Comparison of ENCODE assay signal across 18 mouse cellular contexts in genomic region chr7:45973271-45973687, GRCm38 (mm10). TPM values are rescaled to one million over a fixed set of nuclear protein-coding genes. Genes with fewer than 3 reads are reported as not detected.
A peak's percentile ranks its signal among the peaks of the same experiment; 100 is the strongest.
DNase-seq lines count a peak whose midpoint lies in the region; ATAC-seq and TF ChIP-seq lines count a peak whose summit lies in the region.
"Had no signal": no experiment of that assay in that cellular context is flagged by ENCODE, and none has a peak within 500 bp of the region (broad histone marks: within the 10 kb centered on the region; RNA-seq: fewer than 3 reads in every experiment).

No protein-coding gene starts in this region.

- no peak for TF ChIP-seq POLR2A in liver, adult 2 months (IDR thresholded peaks at IDR 0.05; ENCODE audit: extremely low read depth, insufficient read depth, low read length)

- H3K4me3 ChIP-seq in liver, adult 2 months (ENCODE audit: insufficient read depth, low read depth, low read length): no peak overlapping the region
- no peak overlapping the region for H3K4me3 ChIP-seq in midbrain, embryonic 14.5 days (replicated peaks; ENCODE audit: low read depth, low read length)
- H3K4me3 ChIP-seq: embryonic facial prominence, embryonic 13.5 days; intestine, embryonic 15.5 days; limb, embryonic 12.5 days; stomach, embryonic 15.5 days had no signal

- no peak overlapping the region for H3K9ac ChIP-seq in liver, adult 2 months (ENCODE audit: low read depth, low read length)
- no peak overlapping the region for H3K9ac ChIP-seq in midbrain, embryonic 14.5 days (replicated peaks; ENCODE audit: low read length)
- H3K9ac ChIP-seq: embryonic facial prominence, embryonic 13.5 days; intestine, embryonic 15.5 days; limb, embryonic 12.5 days; stomach, embryonic 15.5 days had no signal

- ATAC-seq in midbrain, embryonic 14.5 days (ENCODE audit: low FRiP score, low TSS enrichment): no peak; the same call in 1 of the 2 replicates
- ATAC-seq in activated CD4-positive, CD25-positive, alpha-beta regulatory T cell, adult 4 months: no peak
- ATAC-seq: intestine, embryonic 15.5 days; Patski had no signal

- no peak overlapping the region for H3K4me2 ChIP-seq in midbrain, embryonic 14.5 days (ENCODE audit: low read length)
- H3K4me2 ChIP-seq: embryonic facial prominence, embryonic 13.5 days; intestine, embryonic 15.5 days; limb, embryonic 12.5 days; stomach, embryonic 15.5 days had no signal

- DNase-seq in adrenal gland, adult 2 months: peak; percentile 11
- DNase-seq in adrenal gland, postnatal 36 days: no peak
- DNase-seq in liver, adult 2 months (ENCODE audit: extremely low read depth, low read depth, low spot score): peak; percentile 59
- DNase-seq in liver (no peak), R1 (ENCODE audit: low read depth, low spot score) (peak; percentile 90)
- DNase-seq in midbrain, embryonic 14.5 days: peak; percentile 61
- no peak for DNase-seq in urinary bladder, adult 18-20 months (ENCODE audit: low spot score in 2 of 2)
- DNase-seq: kidney, postnatal 4 days; lung, postnatal 10 days; retina, postnatal 1 day had no signal

- H3K79me2 ChIP-seq in liver, adult 2 months (ENCODE audit: control insufficient read depth, insufficient read depth, low read length): no peaks in the 10 kb centered on the region

- no peaks in the 10 kb centered on the region for H3K4me1 ChIP-seq in liver, adult 2 months (ENCODE audit: control insufficient read depth, insufficient read depth, low read length)
- no peaks in the 10 kb centered on the region for H3K4me1 ChIP-seq in midbrain, embryonic 14.5 days (ENCODE audit: control insufficient read depth, insufficient read depth, low read length)
- H3K4me1 ChIP-seq: embryonic facial prominence, embryonic 13.5 days; intestine, embryonic 15.5 days; limb, embryonic 12.5 days; stomach, embryonic 15.5 days had no signal

- 70% methylated on average over 6 of the region's 6 CpGs for WGBS in liver, adult 2 months
- WGBS in midbrain, embryonic 14.5 days: 70% methylated on average over 6 of the region's 6 CpGs

- no peaks in the 10 kb centered on the region for H3K27me3 ChIP-seq in liver, adult 2 months (ENCODE audit: control insufficient read depth, insufficient read depth, low read length)
- no peaks in the 10 kb centered on the region for H3K27me3 ChIP-seq in midbrain, embryonic 14.5 days (ENCODE audit: control insufficient read depth, insufficient read depth, low read length)
- H3K27me3 ChIP-seq: embryonic facial prominence, embryonic 13.5 days; intestine, embryonic 15.5 days; stomach, embryonic 15.5 days had no signal

- TF ChIP-seq CTCF in liver, adult 2 months (IDR thresholded peaks at IDR 0.05; ENCODE audit: low read depth, low read length): no peak

- H3K9me3 ChIP-seq in midbrain, embryonic 14.5 days (ENCODE audit: control insufficient read depth, low read length): no peaks in the 10 kb centered on the region
- H3K9me3 ChIP-seq: embryonic facial prominence, embryonic 13.5 days; intestine, embryonic 15.5 days; limb, embryonic 12.5 days; stomach, embryonic 15.5 days had no signal

- peaks cover 10% of the 10 kb centered on the region; the same call in 1 of the 2 replicates for H3K36me3 ChIP-seq in liver, adult 2 months (ENCODE audit: control insufficient read depth, insufficient read depth, low read length)
- H3K36me3 ChIP-seq in midbrain, embryonic 14.5 days (ENCODE audit: control insufficient read depth, insufficient read depth, low read length): no peaks in the 10 kb centered on the region
- H3K36me3 ChIP-seq: embryonic facial prominence, embryonic 13.5 days; intestine, embryonic 15.5 days; limb, embryonic 12.5 days; stomach, embryonic 15.5 days had no signal

- H3K27ac ChIP-seq in liver, adult 2 months (replicated peaks; ENCODE audit: insufficient read depth, low read depth, low read length): no peak overlapping the region
- peak overlapping the region; percentile 49; the same call in 1 of the 2 replicates for H3K27ac ChIP-seq in midbrain, embryonic 14.5 days (replicated peaks; ENCODE audit: low read depth, low read length)
- H3K27ac ChIP-seq: embryonic facial prominence, embryonic 13.5 days; intestine, embryonic 15.5 days; limb, embryonic 12.5 days; stomach, embryonic 15.5 days had no signal

RNA-seq across cellular contexts. Expression of gene Ccdc114, which starts 49.4 kb away (rescaled TPM):
- 10 to 100 TPM; 13.3 to 68.3 TPM for total RNA-seq in adrenal gland, adult 2 months (2021)
- polyA plus RNA-seq in adrenal gland, adult 2 months (2012; rRNA removed): 19.2 and 23.9 TPM in 2 replicates
- total RNA-seq in adrenal gland, postnatal 36 days (2021): 10 to 100 TPM; 31.8 to 38.9 TPM
- total RNA-seq in liver, adult 2 months (2014; rRNA removed): 0.18 TPM in 1 of 2 replicates, not detected in the other
- 0.06 and 0.32 TPM in 2 replicates for polyA plus RNA-seq in liver, adult 2 months (2012; rRNA removed)
- 2.6 and 3.1 TPM in 2 replicates for polyA plus RNA-seq in midbrain, embryonic 14.5 days (2014; fragmentation: Nextera tagmentation; extraction: Ambion mirVana)
- 1 to 10 TPM in 1 of 2 experiments, under 1 TPM in 1; 0.96 to 2.2 TPM for polyA plus RNA-seq in activated CD4-positive, CD25-positive, alpha-beta regulatory T cell, adult 4 months (2017; shearing (Covaris generic))

RNA-seq across cellular contexts. Expression of gene Emp3, which starts 52.1 kb away (rescaled TPM):
- total RNA-seq in adrenal gland, adult 2 months (2021): 100 to 1,000 TPM; 327 to 620 TPM
- polyA plus RNA-seq in adrenal gland, adult 2 months (2012; rRNA removed): 855 and 1,123 TPM in 2 replicates
- total RNA-seq in adrenal gland, postnatal 36 days (2021): 100 to 1,000 TPM; 264 to 580 TPM
- 2.1 and 3.6 TPM in 2 replicates for total RNA-seq in liver, adult 2 months (2014; rRNA removed)
- polyA plus RNA-seq in liver, adult 2 months (2012; rRNA removed): 8.5 and 13.6 TPM in 2 replicates
- polyA plus RNA-seq in midbrain, embryonic 14.5 days (2014; fragmentation: Nextera tagmentation; extraction: Ambion mirVana): 5.2 and 32.1 TPM in 2 replicates
- 100 to 1,000 TPM; 683 to 699 TPM for polyA plus RNA-seq in activated CD4-positive, CD25-positive, alpha-beta regulatory T cell, adult 4 months (2017; shearing (Covaris generic))

RNA-seq across cellular contexts. Expression of gene Abcc6, which starts 56.8 kb away (rescaled TPM):
- total RNA-seq in adrenal gland, adult 2 months (2021): under 1 TPM; 0.14 to 0.66 TPM
- polyA plus RNA-seq in adrenal gland, adult 2 months (2012; rRNA removed): 0.19 and 0.30 TPM in 2 replicates
- under 1 TPM in 1 of 2 experiments, not detected in 1; 0.60 TPM for total RNA-seq in adrenal gland, postnatal 36 days (2021)
- 86.3 and 116 TPM in 2 replicates for total RNA-seq in liver, adult 2 months (2014; rRNA removed)
- 120 and 192 TPM in 2 replicates for polyA plus RNA-seq in liver, adult 2 months (2012; rRNA removed)
- 0.12 and 0.24 TPM in 2 replicates for polyA plus RNA-seq in midbrain, embryonic 14.5 days (2014; fragmentation: Nextera tagmentation; extraction: Ambion mirVana)
- polyA plus RNA-seq in activated CD4-positive, CD25-positive, alpha-beta regulatory T cell, adult 4 months (2017; shearing (Covaris generic)): not detected
- total RNA-seq: monocyte, adult 5-6 weeks had no signal
- polyA plus RNA-seq: heart, embryonic 14.5 days had no signal

Comparison
In these comparisons a context has a peak if more than half of its experiments do, and no peak if none do; other contexts are left out.
1. DNase-seq: peak in adrenal gland, adult 2 months (single experiment), liver, adult 2 months (single experiment), R1 (single experiment) and midbrain, embryonic 14.5 days (single experiment); none in adrenal gland, postnatal 36 days (0 of 2), liver (single experiment) and urinary bladder, adult 18-20 months (0 of 2).
2. RNA of gene Emp3, which starts 52.1 kb away (polyA plus RNA-seq): 855 to 1,123 TPM in adrenal gland, adult 2 months and 683 to 699 TPM in activated CD4-positive, CD25-positive, alpha-beta regulatory T cell, adult 4 months; 5.2 to 32.1 TPM in midbrain, embryonic 14.5 days and 8.5 to 13.6 TPM in liver, adult 2 months; every median in the first group is over 10 times any median in the second.
3. RNA of gene Abcc6, which starts 56.8 kb away (polyA plus RNA-seq): 120 to 192 TPM in liver, adult 2 months; 0.19 to 0.30 TPM in adrenal gland, adult 2 months, 0.12 to 0.24 TPM in midbrain, embryonic 14.5 days and not detected in activated CD4-positive, CD25-positive, alpha-beta regulatory T cell, adult 4 months; every median in the first group is over 10 times any median in the second.